Mouse (Mus musculus): ENCODE measurements around the gene Gm8334.
"Not testable (repeated sequence)": the region's sequence is repeated elsewhere in the genome, so short reads cannot be mapped to it uniquely, and the experiment has no call there.

The Gm8334 gene

DNA sequence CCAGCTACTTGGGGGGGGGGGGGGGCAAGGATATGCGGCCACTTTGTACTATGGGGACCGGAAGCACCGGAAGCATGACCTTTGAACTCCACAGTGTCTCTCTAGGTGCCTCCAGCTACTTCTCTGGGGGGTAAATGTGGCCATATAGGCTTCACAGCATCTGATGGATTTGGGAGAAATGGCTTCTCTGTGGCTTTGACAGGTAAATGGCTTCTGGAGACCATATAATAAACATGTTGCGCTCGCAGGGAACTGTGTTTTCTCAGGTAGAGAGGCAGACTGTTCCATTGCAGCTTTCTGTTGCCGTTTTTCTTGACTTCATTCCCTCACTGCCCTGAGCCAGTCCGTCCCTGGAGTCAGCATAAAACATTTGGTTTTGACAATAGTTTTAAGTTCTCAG, at the start of gene Gm8334:
Gene Gm8334, minus strand, starts transcription at position 101 of the 400 bp plus-strand sequence.
- not testable (repeated sequence) for DNase-seq

DNA sequence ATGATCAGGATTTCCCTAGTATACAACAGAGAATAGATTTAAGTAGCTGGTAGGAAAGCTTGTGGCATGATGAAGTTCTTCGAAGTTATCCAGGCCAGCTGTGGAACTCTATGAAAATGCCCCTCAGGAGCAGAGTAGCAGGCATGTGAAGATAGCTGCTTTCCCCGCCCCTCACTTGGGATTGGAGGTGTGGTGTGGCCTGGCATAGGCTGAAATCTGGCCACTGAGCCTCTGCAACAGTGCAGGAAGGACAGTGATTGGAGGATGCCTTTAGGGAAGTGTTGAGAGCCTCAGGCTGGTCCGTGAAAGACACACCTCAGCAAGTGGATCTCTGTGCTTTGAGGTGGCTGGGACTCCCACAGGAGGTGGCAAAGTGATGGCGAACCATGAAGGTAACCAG, 48.3 kb upstream of the Gm8334 start, which contains the start of gene Gm15127:
Gene Gm15127, plus strand, starts transcription at position 301 of the 400 bp plus-strand sequence.
- not testable (repeated sequence) for DNase-seq

All from kidney, adult 9 months (tissue).